Mouse (Mus musculus): ENCODE data around the gene Ly86. TPM values are rescaled to one million over a fixed set of nuclear protein-coding genes. Genes with fewer than 3 reads are reported as not detected.

Ly86 gene
- total and polyA plus RNA-seq, 3 experiments, result 172 to 427 (median 290) TPM

DNA sequence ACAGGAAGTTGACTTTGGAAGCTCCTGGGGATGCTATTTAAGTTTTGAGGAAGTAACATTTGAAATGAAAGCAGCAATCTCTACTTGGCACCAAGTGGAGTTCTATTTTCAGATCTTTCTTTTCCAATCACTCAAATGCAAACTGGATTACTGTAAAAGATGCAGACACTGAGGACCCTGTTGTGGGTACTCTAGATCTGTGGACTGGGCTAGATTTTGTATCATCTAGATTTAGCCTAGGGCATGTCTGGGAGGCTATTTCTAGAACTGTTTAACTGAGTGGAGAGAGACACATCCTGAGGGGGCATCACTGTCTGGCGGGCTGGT lies 11.5 kb upstream of the Ly86 start:
- H3K4me3 ChIP-seq (replicated peaks in 1 of 3; ENCODE audit: low read depth in 2 of 3, low read length in 2 of 3, poor library complexity in 1 of 3), result no peak overlapping the region
- H3K27ac ChIP-seq (ENCODE audit: insufficient read depth, low read depth), result no peak overlapping the region; the same call in 1 of the 2 replicates
- no peaks in the 10 kb centered on the region for H3K79me2 ChIP-seq (replicated peaks; ENCODE audit: control insufficient read depth, extremely low read depth, insufficient read depth, poor library complexity, severe bottlenecking)
- no peak overlapping the region for H3K9ac ChIP-seq (ENCODE audit: insufficient read depth, low read depth)
- no peaks in the 10 kb centered on the region for H3K9me3 ChIP-seq (replicated peaks; ENCODE audit: low read length)
- H3K27me3 ChIP-seq (replicated peaks), result no peaks in the 10 kb centered on the region
- DNase-seq (ENCODE audit: extremely low read depth), result no peak
- H3K4me2 ChIP-seq (ENCODE audit: insufficient read depth, low read depth, poor library complexity, severe bottlenecking), result peak overlapping the region; percentile 5; the same call in 1 of the 2 replicates
- no peak for TF ChIP-seq PAX5 (IDR thresholded peaks at IDR 0.05; ENCODE audit: low read length)
- TF ChIP-seq ZNF384 (IDR thresholded peaks at IDR 0.05; ENCODE audit: low read depth, low read length), result no peak
- no peak for TF ChIP-seq NRF1 (IDR thresholded peaks at IDR 0.05; ENCODE audit: low read depth, low read length)
- no peak for TF ChIP-seq GABPA (IDR thresholded peaks at IDR 0.05; ENCODE audit: insufficient replicate concordance, low read depth, low read length)
- TF ChIP-seq SMC3 (IDR thresholded peaks at IDR 0.05; ENCODE audit: low read depth, low read length), result no peak
- no peak for TF ChIP-seq TBP (conservative IDR thresholded peaks at IDR 0.05; ENCODE audit: low read depth, low read length)
- no peak for TF ChIP-seq POLR2A (IDR thresholded peaks at IDR 0.05; ENCODE audit: low read depth, low read length)
- TF ChIP-seq ZKSCAN1 (IDR thresholded peaks at IDR 0.05; ENCODE audit: borderline replicate concordance, low read depth, low read length), result no peak
- TF ChIP-seq MEF2A (IDR thresholded peaks at IDR 0.05; ENCODE audit: borderline replicate concordance, low read depth, low read length), result peak; percentile 86
- no peak for TF ChIP-seq MAFK (IDR thresholded peaks at IDR 0.05; ENCODE audit: insufficient replicate concordance, low read length)
- TF ChIP-seq RAD21 (IDR thresholded peaks at IDR 0.05; ENCODE audit: low read depth, low read length), result no peak
- peak; percentile 48; the same call in 1 of the 2 replicates for TF ChIP-seq IRF4 (IDR thresholded peaks at IDR 0.05; ENCODE audit: low read depth, low read length)
- TF ChIP-seq EP300 (IDR thresholded peaks at IDR 0.05; ENCODE audit: low read length), result peak; percentile 64
- no peak for TF ChIP-seq SIN3A (IDR thresholded peaks at IDR 0.05; ENCODE audit: low read length)
- no peak for TF ChIP-seq ELF1 (IDR thresholded peaks at IDR 0.05; ENCODE audit: low read depth, low read length)
- TF ChIP-seq ZMIZ1 (IDR thresholded peaks at IDR 0.05; ENCODE audit: low read depth, low read length), result no peak
- TF ChIP-seq USF1 (IDR thresholded peaks at IDR 0.05; ENCODE audit: low read depth, low read length), result no peak
- TF ChIP-seq CHD2 (IDR thresholded peaks at IDR 0.05; ENCODE audit: low read length), result no peak
- TF ChIP-seq KAT2A (IDR thresholded peaks at IDR 0.05; ENCODE audit: insufficient replicate concordance, low read length), result no peak
- TF ChIP-seq UBTF (IDR thresholded peaks at IDR 0.05; ENCODE audit: low read depth, low read length), result no peak
- no peak for TF ChIP-seq MXI1 (IDR thresholded peaks at IDR 0.05; ENCODE audit: low read depth, low read length)
- TF ChIP-seq NELFE (IDR thresholded peaks at IDR 0.05; ENCODE audit: low read depth, low read length), result no peak
- no peak for TF ChIP-seq JUN (IDR thresholded peaks at IDR 0.05; ENCODE audit: insufficient read depth, low read depth, low read length)
- TF ChIP-seq CTCF (conservative IDR thresholded peaks at IDR 0.05 in 1 of 2, IDR thresholded peaks at IDR 0.05 in 1 of 2; ENCODE audit: low read depth in 2 of 2, low read length in 2 of 2), result no peak
- in situ Hi-C loops (cut with MboI; ENCODE audit: low pct_ligation_motif_present, low pct_unique_long_range_greater_than_20kb, low sequenced_read_pairs), result no loop called here
- H3K4me1 ChIP-seq (ENCODE audit: control insufficient read depth in 1 of 2, insufficient read depth in 2 of 2), result peaks cover 17 to 60% of the 10 kb centered on the region in 2 experiments
- dilution Hi-C loops (cut with MboI; ENCODE audit: extremely low pct_ligation_motif_present, extremely low pct_unique_long_range_greater_than_20kb, low sequenced_read_pairs), result no loop called here
- no peaks in the 10 kb centered on the region for H3K36me3 ChIP-seq (replicated peaks in 1 of 2; ENCODE audit: control insufficient read depth in 1 of 2, insufficient read depth in 1 of 2, low read length in 1 of 2)
